21 mouse cellular contexts compared by ENCODE assay signal in the genomic region with DNA sequence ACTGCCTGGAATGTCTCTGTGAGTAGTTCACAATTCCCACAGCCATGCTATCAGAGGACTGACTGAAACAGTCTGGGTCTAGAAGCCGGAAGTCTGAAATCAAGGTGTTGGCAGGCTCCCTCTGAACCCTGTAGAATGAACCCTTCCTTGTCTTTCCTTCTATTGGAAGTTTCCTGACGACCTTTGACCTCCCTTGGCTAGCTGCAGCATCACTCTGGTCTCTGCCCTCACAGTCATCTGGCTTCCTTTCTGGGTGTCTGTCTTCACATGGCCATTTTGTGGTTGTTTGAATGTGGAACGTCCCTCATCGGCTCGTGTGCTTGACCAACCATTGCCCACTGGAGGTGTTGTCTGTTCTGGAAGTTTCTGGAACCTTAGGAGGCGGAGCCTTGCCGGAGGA.
A peak's percentile ranks its signal among the peaks of the same experiment; 100 is the strongest.
DNase-seq lines count a peak whose midpoint lies in the region; ATAC-seq lines count a peak whose summit lies in the region.
"Had no signal": no experiment of that assay in that cellular context is flagged by ENCODE, and none has a peak within 500 bp of the region (broad histone marks: within the 10 kb centered on the region; RNA-seq: fewer than 3 reads in every experiment).

No protein-coding gene starts in this region.

- H3K9me3 ChIP-seq in kidney, embryonic 14.5 days (ENCODE audit: control insufficient read depth, low read length): peaks cover 3% of the 10 kb centered on the region; the same call in 1 of the 2 replicates
- H3K9me3 ChIP-seq in midbrain, embryonic 11.5 days (ENCODE audit: control insufficient read depth, low read length): no peaks in the 10 kb centered on the region
- no peaks in the 10 kb centered on the region for H3K9me3 ChIP-seq in midbrain, embryonic 14.5 days (ENCODE audit: control insufficient read depth, low read length)
- H3K9me3 ChIP-seq: heart, embryonic 10.5 days; hindbrain, embryonic 12.5 days had no signal

- no peak overlapping the region for H3K4me3 ChIP-seq in kidney, embryonic 14.5 days (ENCODE audit: low read length)
- H3K4me3 ChIP-seq in midbrain, embryonic 11.5 days (ENCODE audit: low read depth, low read length): no peak overlapping the region
- no peak overlapping the region for H3K4me3 ChIP-seq in midbrain, embryonic 14.5 days (replicated peaks; ENCODE audit: low read depth, low read length)
- H3K4me3 ChIP-seq: embryonic facial prominence, embryonic 10.5 days; forebrain, embryonic 13.5 days; heart, embryonic 10.5 days; hindbrain, embryonic 12.5 days had no signal

- H3K9ac ChIP-seq in kidney, embryonic 14.5 days (ENCODE audit: low read depth, low read length): no peak overlapping the region
- no peak overlapping the region for H3K9ac ChIP-seq in midbrain, embryonic 11.5 days (ENCODE audit: low read length)
- no peak overlapping the region for H3K9ac ChIP-seq in midbrain, embryonic 14.5 days (replicated peaks; ENCODE audit: low read length)
- H3K9ac ChIP-seq: forebrain, embryonic 13.5 days; hindbrain, embryonic 12.5 days had no signal

- DNase-seq in adrenal gland, postnatal 10 days: peak; percentile 18
- no peak for DNase-seq in adrenal gland, adult 18-20 months (ENCODE audit: low spot score in 2 of 2)
- DNase-seq in kidney, postnatal 10 days: peak; percentile 49
- DNase-seq in midbrain, embryonic 11.5 days (ENCODE audit: low spot score, missing footprints): peak; percentile 69
- no peak for DNase-seq in midbrain, embryonic 14.5 days
- no peak for DNase-seq in layer of hippocampus, adult 9-11 months
- DNase-seq: adrenal gland, postnatal 14 days; cerebellum, adult 2 months; cerebellum, postnatal 10 days; gastrocnemius, postnatal 36 days; heart, adult 18-20 months; heart, postnatal 10 days; heart, postnatal 4 days had no signal

- WGBS in kidney, embryonic 14.5 days: 87% methylated on average over 7 of the region's 7 CpGs
- WGBS in midbrain, embryonic 11.5 days: 87% methylated on average over 7 of the region's 7 CpGs
- 87% methylated on average over 7 of the region's 7 CpGs for WGBS in midbrain, embryonic 14.5 days

- no peaks in the 10 kb centered on the region for H3K4me1 ChIP-seq in kidney, embryonic 14.5 days (ENCODE audit: control insufficient read depth, insufficient read depth, low read length)
- H3K4me1 ChIP-seq in midbrain, embryonic 11.5 days (ENCODE audit: control insufficient read depth, insufficient read depth, low read length): no peaks in the 10 kb centered on the region
- no peaks in the 10 kb centered on the region for H3K4me1 ChIP-seq in midbrain, embryonic 14.5 days (ENCODE audit: control insufficient read depth, insufficient read depth, low read length)
- H3K4me1 ChIP-seq: embryonic facial prominence, embryonic 10.5 days; hindbrain, embryonic 12.5 days had no signal

- no peaks in the 10 kb centered on the region for H3K27me3 ChIP-seq in kidney, embryonic 14.5 days (ENCODE audit: control insufficient read depth, insufficient read depth, low read length)
- no peaks in the 10 kb centered on the region for H3K27me3 ChIP-seq in midbrain, embryonic 11.5 days (ENCODE audit: control insufficient read depth, insufficient read depth, low read length)
- no peaks in the 10 kb centered on the region for H3K27me3 ChIP-seq in midbrain, embryonic 14.5 days (ENCODE audit: control insufficient read depth, insufficient read depth, low read length)
- H3K27me3 ChIP-seq: CH12.LX; forebrain, embryonic 13.5 days; hindbrain, embryonic 12.5 days; Patski had no signal

- H3K4me2 ChIP-seq in kidney, embryonic 14.5 days (replicated peaks; ENCODE audit: low read depth, low read length): no peak overlapping the region
- H3K4me2 ChIP-seq in midbrain, embryonic 11.5 days: no peak overlapping the region
- H3K4me2 ChIP-seq in midbrain, embryonic 14.5 days (ENCODE audit: low read length): no peak overlapping the region
- H3K4me2 ChIP-seq: forebrain, embryonic 13.5 days; hindbrain, embryonic 12.5 days had no signal

- no peak overlapping the region for H3K27ac ChIP-seq in kidney, embryonic 14.5 days (ENCODE audit: low read depth, low read length)
- H3K27ac ChIP-seq in midbrain, embryonic 11.5 days (ENCODE audit: low read depth, low read length): no peak overlapping the region
- H3K27ac ChIP-seq in midbrain, embryonic 14.5 days (replicated peaks; ENCODE audit: low read depth, low read length): no peak overlapping the region
- H3K27ac ChIP-seq: embryonic facial prominence, embryonic 10.5 days; forebrain, embryonic 13.5 days; heart, embryonic 10.5 days; hindbrain, embryonic 12.5 days had no signal

- no peak for ATAC-seq in kidney, embryonic 14.5 days (ENCODE audit: low FRiP score, low TSS enrichment)
- no peak for ATAC-seq in midbrain, embryonic 11.5 days (ENCODE audit: low FRiP score)
- ATAC-seq in midbrain, embryonic 14.5 days (ENCODE audit: low FRiP score, low TSS enrichment): no peak
- ATAC-seq: activated CD4-positive, CD25-positive, alpha-beta regulatory T cell, adult 4 months; Patski had no signal

- no peaks in the 10 kb centered on the region for H3K36me3 ChIP-seq in kidney, embryonic 14.5 days (ENCODE audit: control insufficient read depth, insufficient read depth, low read length)
- no peaks in the 10 kb centered on the region for H3K36me3 ChIP-seq in midbrain, embryonic 11.5 days (ENCODE audit: control insufficient read depth, insufficient read depth, low read length)
- H3K36me3 ChIP-seq in midbrain, embryonic 14.5 days (ENCODE audit: control insufficient read depth, insufficient read depth, low read length): no peaks in the 10 kb centered on the region
- H3K36me3 ChIP-seq: embryonic facial prominence, embryonic 10.5 days; hindbrain, embryonic 12.5 days had no signal

Comparison
In these comparisons a context has a peak if more than half of its experiments do, and no peak if none do; other contexts are left out.
1. DNase-seq: peak in adrenal gland, postnatal 10 days (single experiment), kidney, postnatal 10 days (single experiment) and midbrain, embryonic 11.5 days (single experiment); none in adrenal gland, adult 18-20 months (0 of 2), midbrain, embryonic 14.5 days (single experiment) and layer of hippocampus, adult 9-11 months (single experiment).